Mouse (Mus musculus) hindbrain, embryonic 12.5 days (tissue): ENCODE measurements around the gene Exosc5. TPM values are rescaled to one million over a fixed set of nuclear protein-coding genes. Genes with fewer than 3 reads are reported as not detected.

Experiments
- ATAC-seq: fragments of 200-750 bp; cut with Nextera tagmentation; 2 replicates; pipeline ENCODE4 v1.8.0; 2017; ENCODE audit warnings: moderate TSS enrichment; ENCODE audit not compliant: low FRiP score
- H3K27ac ChIP-seq: fragments of 300-500 bp; sonication (generic); 2 replicates; pipeline ENCODE4 v1.5.1; 2016; ENCODE audit warnings: mild to moderate bottlenecking
- H3K27me3 ChIP-seq: fragments of 300-500 bp; sonication (generic); 2 replicates; pipeline ENCODE4 v1.6.1; 2016; ENCODE audit warnings: mild to moderate bottlenecking
- H3K36me3 ChIP-seq: fragments of 300-500 bp; sonication (generic); 2 replicates; pipeline ENCODE4 v1.6.1; 2016; ENCODE audit warnings: mild to moderate bottlenecking
- H3K4me1 ChIP-seq: fragments of 300-500 bp; sonication (generic); 2 replicates; pipeline ENCODE4 v1.6.1; 2016
- H3K4me2 ChIP-seq: fragments of 300-500 bp; sonication (generic); replicated peaks from 2 replicates; pipeline ENCODE4 v1.6.1; 2016; ENCODE audit warnings: mild to moderate bottlenecking
- H3K4me3 ChIP-seq: fragments of 300-500 bp; sonication (generic); 2 replicates; pipeline ENCODE4 v1.5.1; 2016; ENCODE audit warnings: mild to moderate bottlenecking
- H3K9ac ChIP-seq: fragments of 300-500 bp; sonication (generic); 2 replicates; pipeline ENCODE4 v1.6.1; 2016; ENCODE audit warnings: mild to moderate bottlenecking, moderate library complexity
- H3K9me3 ChIP-seq: fragments of 300-500 bp; sonication (generic); replicated peaks from 2 replicates; pipeline ENCODE4 v1.6.1; 2016; ENCODE audit warnings: mild to moderate bottlenecking
- WGBS: fragments of 180-500 bp; shearing (Covaris S2); methylation state at CpG from one replicate; pipeline ENCODE4 v1.1.7; 2016; 5-methylcytosine and 5-hydroxymethylcytosine counted together
- polyA plus RNA-seq: library from polyadenylated mRNA; unstranded; fragments of >200 nt; fragmentation: Nextera tagmentation; extraction: Ambion mirVana; gene quantifications from 2 replicates; pipeline ENCODE4 v1.2.1, GENCODE M21; 2016

Gene Exosc5
- polyA plus RNA-seq, 1 experiment from 2014 or later: 50.0 TPM

DNA sequence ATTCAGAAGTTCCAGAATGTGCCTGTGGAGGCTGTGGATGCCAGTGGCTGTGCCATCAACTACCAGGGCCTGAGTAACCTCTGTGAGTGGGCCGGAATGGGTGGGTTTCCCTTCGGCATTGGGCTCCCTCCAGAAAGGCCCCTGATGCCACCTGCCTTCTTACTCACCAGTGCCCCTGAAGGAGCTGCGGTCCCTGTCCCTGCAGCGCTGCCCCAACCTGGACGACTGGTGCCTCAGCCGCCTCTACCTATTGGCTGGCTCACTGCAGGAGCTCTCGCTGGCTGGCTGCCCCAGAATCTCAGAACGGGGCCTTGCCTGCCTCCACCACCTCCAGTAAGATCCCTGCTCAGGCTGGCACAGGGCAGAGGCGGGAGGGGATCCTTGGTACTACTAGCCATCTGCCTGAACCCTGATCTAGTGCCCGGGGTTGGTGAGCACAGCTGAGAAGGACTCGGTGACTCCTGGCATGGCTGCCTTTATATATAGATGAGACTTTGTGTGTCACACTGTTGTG is 35.0 kb upstream of the Exosc5 start:
- Histone ChIP-seq H3K27me3 (peaks cover 20% of the 10 kb centered on the region), H3K36me3 (peaks cover 27% of the 10 kb centered on the region; the same call in 1 of the 2 replicates), H3K9ac (no peak overlapping the region), H3K27ac (no peak overlapping the region), H3K4me2 (no peak overlapping the region), H3K9me3 (no peaks in the 10 kb centered on the region), H3K4me1 (peaks cover 16% of the 10 kb centered on the region), H3K4me3 (no peak overlapping the region)
- ATAC-seq: no peak
- WGBS: 89% methylated on average over 11 of the region's 11 CpGs

GRCm38 (mm10) chr7:25624851-25625250 is 34.1 kb upstream of the Exosc5 start:
- H3K4me1 ChIP-seq: peaks cover 16% of the 10 kb centered on the region
- peaks cover 26% of the 10 kb centered on the region for H3K27me3 ChIP-seq
- H3K36me3 ChIP-seq: peaks cover 35% of the 10 kb centered on the region
- 88% methylated on average over 5 of the region's 5 CpGs for WGBS
- no peaks in the 10 kb centered on the region for H3K9me3 ChIP-seq
- H3K4me2 ChIP-seq: no peak overlapping the region
- no peak overlapping the region for H3K27ac ChIP-seq
- no peak overlapping the region for H3K9ac ChIP-seq
- ATAC-seq: no peak
- no peak overlapping the region for H3K4me3 ChIP-seq

DNA sequence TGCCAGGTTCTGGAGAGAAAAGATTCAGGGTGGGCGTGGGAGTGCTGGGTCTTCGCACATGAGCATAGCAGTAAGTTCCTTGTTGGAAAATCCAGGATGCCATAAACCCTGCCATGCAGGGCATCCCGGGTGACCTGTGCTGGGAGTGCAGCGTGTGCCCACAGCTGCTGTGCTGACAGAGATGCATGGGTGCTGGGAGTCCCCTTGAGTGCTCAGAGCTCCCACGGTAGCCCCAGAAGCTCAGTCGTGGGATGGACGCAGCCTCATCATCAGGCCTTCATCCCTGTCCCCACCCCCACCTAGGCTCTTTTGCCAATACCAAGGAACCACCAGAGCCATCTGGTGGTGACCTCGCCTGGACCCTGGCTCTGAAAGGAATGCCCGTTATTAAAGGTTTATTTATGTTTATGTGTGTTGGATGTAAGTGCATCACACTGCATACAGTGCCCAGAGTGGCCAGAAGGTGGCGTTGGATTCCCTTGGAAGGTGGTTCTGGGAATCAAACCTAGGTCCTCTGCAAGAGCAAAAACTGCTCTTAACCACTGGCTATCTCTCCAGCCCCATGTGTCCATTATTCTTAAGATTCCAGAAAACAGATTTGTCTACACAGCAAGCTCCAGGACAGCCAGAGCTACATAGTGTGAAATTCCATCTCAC is 33.2 kb upstream of the Exosc5 start:
- peaks cover 26% of the 10 kb centered on the region for H3K27me3 ChIP-seq
- H3K9me3 ChIP-seq: no peaks in the 10 kb centered on the region
- peaks cover 44% of the 10 kb centered on the region for H3K36me3 ChIP-seq
- WGBS: 79% methylated on average over 10 of the region's 10 CpGs
- no peak overlapping the region for H3K4me3 ChIP-seq
- ATAC-seq: no peak
- no peak overlapping the region for H3K27ac ChIP-seq
- H3K4me2 ChIP-seq: no peak overlapping the region
- peaks cover 13% of the 10 kb centered on the region for H3K4me1 ChIP-seq
- no peak overlapping the region for H3K9ac ChIP-seq

GRCm38 (mm10) chr7:25626509-25627430 is 32.2 kb upstream of the Exosc5 start, which contains the start of gene B3gnt8:
Gene B3gnt8 (plus strand): TSS chr7:25626654.
- peak within 1 kb of the TSS; percentile 29 for H3K4me3 ChIP-seq
- peak within 1 kb of the TSS; percentile 51 for H3K9ac ChIP-seq
- H3K4me1 ChIP-seq: peaks cover 13% of the 10 kb centered on the region
- H3K27ac ChIP-seq: no peak within 1 kb of the TSS
- H3K27me3 ChIP-seq: peaks cover 26% of the 10 kb centered on the region
- H3K9me3 ChIP-seq: no peaks in the 10 kb centered on the region
- WGBS: 19% methylated on average over 29 of the region's 29 CpGs
- peak; percentile 29; the same call in 1 of the 2 replicates for ATAC-seq
- H3K36me3 ChIP-seq: peaks cover 50% of the 10 kb centered on the region
- peak within 1 kb of the TSS; percentile 52 for H3K4me2 ChIP-seq

DNA sequence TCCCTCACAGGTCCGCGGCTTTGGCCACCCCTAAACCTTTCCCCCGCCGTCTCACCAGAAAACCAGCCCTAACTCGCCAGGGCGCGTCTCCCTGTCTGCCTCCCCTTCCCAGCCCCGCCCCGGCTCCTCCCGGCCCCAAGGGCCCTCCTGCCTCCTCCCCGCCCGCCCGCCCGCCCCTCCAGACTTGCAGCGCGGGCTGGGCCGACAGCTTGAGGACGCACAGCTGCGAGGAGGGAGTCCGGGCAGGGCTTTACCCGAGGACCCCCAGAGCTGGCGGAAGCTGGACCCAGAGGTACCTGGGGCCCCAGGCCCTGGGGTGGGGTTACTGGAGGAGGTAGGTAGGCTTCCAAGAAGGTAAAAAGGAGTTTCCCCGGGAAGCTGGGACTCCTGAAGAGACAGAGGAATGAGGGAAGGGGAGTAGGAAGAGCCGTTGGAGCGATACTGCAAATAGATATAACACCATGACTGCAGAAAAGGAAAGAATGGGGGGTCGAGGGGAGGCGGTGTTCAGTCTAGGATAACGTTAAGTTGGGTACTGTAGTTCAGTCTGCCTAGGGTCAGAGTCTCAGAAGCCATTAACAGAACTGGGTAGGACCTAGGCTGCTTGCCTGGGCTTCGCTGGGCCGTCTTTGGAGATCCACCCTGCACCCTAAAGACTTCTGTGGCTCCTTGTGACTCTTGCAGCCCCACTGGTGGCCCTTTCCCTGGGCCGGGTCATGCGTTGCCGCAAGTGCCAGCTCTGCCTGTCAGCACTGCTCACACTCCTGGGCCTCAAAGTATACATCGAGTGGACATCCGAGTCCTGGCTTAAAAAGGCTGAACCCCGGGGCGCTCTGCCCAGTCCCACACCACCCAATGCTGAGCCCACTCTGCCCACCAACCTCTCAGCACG is 31.3 kb upstream of the Exosc5 start:
- H3K36me3 ChIP-seq: peaks cover 55% of the 10 kb centered on the region
- 17% methylated on average over 38 of the region's 38 CpGs for WGBS

GRCm38 (mm10) chr7:25628323-25628620 is 30.7 kb upstream of the Exosc5 start:
- no peak for ATAC-seq
- no peak overlapping the region for H3K27ac ChIP-seq
- H3K4me2 ChIP-seq: no peak overlapping the region
- peaks cover 13% of the 10 kb centered on the region for H3K4me1 ChIP-seq
- H3K9me3 ChIP-seq: no peaks in the 10 kb centered on the region
- WGBS: 62% methylated on average over 8 of the region's 8 CpGs
- peaks cover 26% of the 10 kb centered on the region for H3K27me3 ChIP-seq
- H3K9ac ChIP-seq: no peak overlapping the region
- peaks cover 55% of the 10 kb centered on the region for H3K36me3 ChIP-seq
- H3K4me3 ChIP-seq: no peak overlapping the region

More for the DNA sequence above, 31.3 kb upstream of the Exosc5 start:
- H3K9me3 ChIP-seq: no peaks in the 10 kb centered on the region
- H3K4me2 ChIP-seq: peak overlapping the region; percentile 52
- peak overlapping the region; percentile 29 for H3K4me3 ChIP-seq
- H3K27me3 ChIP-seq: peaks cover 26% of the 10 kb centered on the region
- peak; percentile 46 for ATAC-seq
- peaks cover 13% of the 10 kb centered on the region for H3K4me1 ChIP-seq
- H3K9ac ChIP-seq: peak overlapping the region; percentile 51
- no peak overlapping the region for H3K27ac ChIP-seq

- H3K36me3 ChIP-seq: peaks cover 58% of the 10 kb centered on the region
- H3K9me3 ChIP-seq: no peaks in the 10 kb centered on the region
- H3K4me3 ChIP-seq: no peak overlapping the region
- 0 out of 2 replicates have a peak overlapping the region, but pooled peaks have one; percentile 33 for H3K9ac ChIP-seq
- 90% methylated on average over 5 of the region's 5 CpGs for WGBS
- no peak overlapping the region for H3K27ac ChIP-seq
- no peak for ATAC-seq
- H3K4me2 ChIP-seq: no peak overlapping the region
- peaks cover 1% of the 10 kb centered on the region for H3K4me1 ChIP-seq
- H3K27me3 ChIP-seq: peaks cover 18% of the 10 kb centered on the region
These were observed 26.3 kb upstream of the Exosc5 start for GRCm38 (mm10) chr7:25632679-25633078.

DNA sequence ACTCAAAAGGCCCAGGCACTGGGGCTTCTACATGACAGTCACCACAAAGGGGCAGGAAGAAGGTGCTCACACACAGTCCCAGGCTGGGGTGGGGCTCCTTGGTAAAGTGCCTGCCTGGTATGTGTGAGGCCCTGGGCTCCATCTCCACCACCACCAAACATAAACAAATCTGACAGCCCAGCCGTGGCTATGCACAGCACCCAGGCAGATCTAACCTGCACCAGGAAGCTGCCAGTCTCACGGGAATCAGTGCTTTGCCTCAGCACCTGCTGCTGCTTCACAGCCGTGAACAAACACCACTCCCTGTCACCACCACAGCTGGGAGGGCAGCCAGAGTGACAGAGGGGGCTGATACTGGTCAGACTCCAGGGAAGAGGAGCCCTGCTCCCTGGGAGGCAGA is 22.6 kb upstream of the Exosc5 start:
- peaks cover 58% of the 10 kb centered on the region for H3K36me3 ChIP-seq
- H3K4me2 ChIP-seq: no peak overlapping the region
- no peak overlapping the region for H3K27ac ChIP-seq
- WGBS: 66% methylated on average over 3 of the region's 3 CpGs
- H3K4me1 ChIP-seq: no peaks in the 10 kb centered on the region
- no peaks in the 10 kb centered on the region for H3K27me3 ChIP-seq
- no peak overlapping the region for H3K9ac ChIP-seq
- ATAC-seq: no peak
- H3K4me3 ChIP-seq: no peak overlapping the region
- no peaks in the 10 kb centered on the region for H3K9me3 ChIP-seq

DNA sequence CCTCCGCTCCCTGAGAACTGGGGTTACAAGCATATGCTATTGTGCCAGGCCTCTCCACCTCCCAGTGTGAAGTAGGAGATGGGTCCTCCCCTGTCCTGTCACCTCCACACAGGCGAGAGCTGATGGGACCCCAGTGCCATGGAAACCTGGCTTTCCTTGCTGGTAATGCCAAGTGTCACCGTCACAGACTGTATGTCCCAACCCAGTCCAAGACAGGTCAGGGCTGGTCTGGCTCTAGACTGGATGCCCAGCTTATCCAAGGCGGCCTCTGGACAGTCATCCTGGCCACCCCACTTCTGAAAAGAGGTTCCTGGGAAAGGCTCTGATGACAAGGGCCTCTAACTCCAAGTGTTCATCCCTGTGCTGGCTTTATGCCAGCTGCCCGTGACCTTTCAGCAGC is 21.9 kb upstream of the Exosc5 start:
- Histone ChIP-seq H3K4me1 (no peaks in the 10 kb centered on the region), H3K9me3 (no peaks in the 10 kb centered on the region), H3K4me3 (no peak overlapping the region), H3K27me3 (no peaks in the 10 kb centered on the region), H3K36me3 (peaks cover 52% of the 10 kb centered on the region), H3K27ac (no peak overlapping the region), H3K9ac (no peak overlapping the region), H3K4me2 (no peak overlapping the region)
- ATAC-seq: no peak
- WGBS: 93% methylated on average over 5 of the region's 5 CpGs

DNA sequence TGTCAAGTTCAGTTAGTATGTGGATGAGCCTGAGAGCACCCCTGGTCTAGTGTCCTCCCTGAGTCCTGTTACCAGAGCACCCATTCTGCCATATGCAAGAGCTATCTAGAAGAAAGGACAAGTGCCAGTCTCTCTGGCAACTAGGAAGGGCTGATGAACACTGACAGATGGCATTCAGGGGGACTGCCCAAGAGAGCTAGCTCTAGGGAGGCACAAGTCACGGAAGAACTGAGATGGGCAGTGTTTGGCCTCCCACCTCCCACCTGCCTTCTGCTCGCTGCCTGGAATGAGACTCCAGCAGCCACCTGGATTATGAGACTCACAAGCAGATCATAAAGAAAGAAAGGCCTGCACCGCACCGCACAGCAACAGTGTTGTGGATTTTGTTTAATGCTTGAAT is 19.2 kb upstream of the Exosc5 start:
- ATAC-seq: no peak
- Histone ChIP-seq H3K27me3 (no peaks in the 10 kb centered on the region), H3K36me3 (peaks cover 40% of the 10 kb centered on the region), H3K4me3 (no peak overlapping the region), H3K4me2 (no peak overlapping the region), H3K27ac (no peak overlapping the region), H3K9me3 (no peaks in the 10 kb centered on the region), H3K4me1 (no peaks in the 10 kb centered on the region), H3K9ac (no peak overlapping the region)
- 92% methylated on average over 4 of the region's 4 CpGs for WGBS

DNA sequence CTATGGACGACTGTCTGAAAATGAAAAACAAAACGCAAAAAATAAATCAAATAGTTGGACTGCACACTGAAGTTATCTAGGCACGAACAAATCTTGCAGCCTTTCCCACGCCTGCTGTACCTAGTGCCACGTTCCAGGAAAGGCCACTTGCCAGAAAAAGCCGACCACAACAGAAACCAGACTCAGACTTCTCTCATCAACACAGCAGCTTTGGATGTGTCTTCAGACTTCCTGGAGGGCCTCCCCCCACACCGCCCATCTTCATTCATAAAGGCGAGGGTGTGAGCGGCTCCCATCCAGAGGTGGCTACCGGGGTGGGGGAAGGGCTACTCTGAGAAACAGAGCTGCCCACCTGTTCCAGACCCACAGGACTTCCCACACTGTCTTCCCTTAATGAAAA is 14.8 kb upstream of the Exosc5 start:
- Histone ChIP-seq H3K27ac (no peak overlapping the region), H3K4me1 (0 out of 2 replicates have a peak, but pooled peaks cover 4% of the 10 kb centered on the region), H3K4me2 (no peak overlapping the region), H3K9me3 (no peaks in the 10 kb centered on the region), H3K4me3 (no peak overlapping the region), H3K9ac (no peak overlapping the region), H3K27me3 (no peaks in the 10 kb centered on the region), H3K36me3 (peaks cover 14% of the 10 kb centered on the region)
- 79% methylated on average over 10 of the region's 10 CpGs for WGBS
- no peak for ATAC-seq

- H3K9me3 ChIP-seq: no peaks in the 10 kb centered on the region
- H3K9ac ChIP-seq: no peak overlapping the region
- H3K27me3 ChIP-seq: no peaks in the 10 kb centered on the region
- 0 out of 2 replicates have a peak, but pooled peaks cover 5% of the 10 kb centered on the region for H3K4me1 ChIP-seq
- peaks cover 14% of the 10 kb centered on the region for H3K36me3 ChIP-seq
- H3K4me2 ChIP-seq: no peak overlapping the region
- H3K27ac ChIP-seq: no peak overlapping the region
- H3K4me3 ChIP-seq: no peak overlapping the region
- 73% methylated on average over 4 of the region's 4 CpGs for WGBS
- ATAC-seq: no peak
These were observed 14.3 kb upstream of the Exosc5 start for GRCm38 (mm10) chr7:25644631-25645030.
